31 mouse cellular contexts compared by ENCODE assay signal in the genomic region with DNA sequence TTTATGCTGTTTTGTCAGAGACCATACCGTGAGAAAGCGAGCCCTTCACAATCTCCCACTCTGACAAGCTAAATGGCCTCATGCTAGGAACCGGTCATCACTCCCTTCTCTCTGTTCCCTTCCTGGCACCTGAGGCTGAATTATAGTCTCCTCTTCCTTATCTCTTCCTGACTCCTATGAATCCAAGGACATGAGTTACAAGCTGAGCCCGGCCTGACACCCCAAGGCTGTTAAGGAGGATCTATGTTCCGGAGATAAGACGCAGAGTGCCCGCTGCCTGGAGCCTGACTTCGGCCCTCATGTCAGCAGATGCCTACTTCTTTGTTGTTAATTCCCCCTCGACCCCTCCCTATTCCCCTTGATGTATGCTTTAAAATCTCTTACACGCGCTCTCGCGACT. TPM values are rescaled to one million over a fixed set of nuclear protein-coding genes. Genes with fewer than 3 reads are reported as not detected.
"Had no signal": no experiment of that assay in that cellular context is flagged by ENCODE, and none has a peak within 500 bp of the region (broad histone marks: within the 10 kb centered on the region; RNA-seq: fewer than 3 reads in every experiment).

No protein-coding gene starts in this region.

RNA-seq across cellular contexts. Expression of a gene that starts 27.8 kb away (rescaled TPM):
- total RNA-seq: common myeloid progenitor, adult 5-6 weeks had no signal
- polyA plus RNA-seq: erythroblast, embryonic 14.5 days; gonadal fat pad, adult 2 months; heart, adult 2 months; heart, embryonic 13.5 days had no signal

RNA-seq across cellular contexts. Expression of a gene that starts 48.5 kb away (rescaled TPM):
- total RNA-seq: common myeloid progenitor, adult 5-6 weeks; gastrocnemius, adult 18-20 months; gastrocnemius, adult 2 months; gastrocnemius, adult 8-10 months; gastrocnemius, postnatal 10 days; gastrocnemius, postnatal 14 days; gastrocnemius, postnatal 25 days; gastrocnemius, postnatal 36 days; gastrocnemius, postnatal 4 days; granulocyte monocyte progenitor cell, adult 5-6 weeks; heart, adult 18-20 months; heart, adult 2 months; heart, adult 8-10 months had no signal
- polyA plus RNA-seq: embryonic facial prominence, embryonic 10.5 days; embryonic facial prominence, embryonic 11.5 days; embryonic facial prominence, embryonic 12.5 days; embryonic facial prominence, embryonic 13.5 days; embryonic facial prominence, embryonic 15.5 days; erythroblast, embryonic 14.5 days; forebrain, embryonic 10.5 days; forebrain, embryonic 11.5 days; forebrain, embryonic 12.5 days; forebrain, embryonic 13.5 days; forebrain, embryonic 14.5 days; forebrain, embryonic 15.5 days; forebrain, embryonic 16.5 days; forebrain, postnatal 0 days; gonadal fat pad, adult 2 months; heart, adult 2 months; heart, embryonic 11.5 days; heart, embryonic 12.5 days; heart, embryonic 13.5 days had no signal
